Mouse (Mus musculus) kidney, postnatal 0 days (tissue): ENCODE results near the gene Ampd3. TPM values are rescaled to one million over a fixed set of nuclear protein-coding genes. Genes with fewer than 3 reads are reported as not detected.

ENCODE experiments used
- ATAC-seq: fragments of 200-750 bp; cut with Nextera tagmentation; replicated peaks from 2 replicates; pipeline ENCODE4 v1.8.0; 2017; ENCODE audit warnings: low read depth, moderate number of reproducible peaks, moderate TSS enrichment, moderate library complexity; ENCODE audit not compliant: low FRiP score
- DNase-seq: peaks from one replicate; pipeline ENCODE4 v3.0.0-alpha.2; 2016; ENCODE audit warnings: low spot score
- H3K27ac ChIP-seq: fragments of 300-500 bp; sonication (generic); 2 replicates; pipeline ENCODE4 v1.5.1; 2014; ENCODE audit warnings: mild to moderate bottlenecking
- H3K27me3 ChIP-seq: fragments of 300-500 bp; sonication (generic); 2 replicates; pipeline ENCODE4 v1.6.1; 2014; ENCODE audit warnings: low read length, mixed read lengths; ENCODE audit not compliant: insufficient read depth
- H3K36me3 ChIP-seq: fragments of 300-500 bp; sonication (generic); 2 replicates; pipeline ENCODE4 v1.6.1; 2014; ENCODE audit warnings: low read length, mixed read lengths; ENCODE audit not compliant: insufficient read depth
- H3K4me1 ChIP-seq: fragments of 300-500 bp; sonication (generic); replicated peaks from 2 replicates; pipeline ENCODE4 v1.6.1; 2014; ENCODE audit warnings: antibody characterized with exemption, low read length, mixed read lengths; ENCODE audit not compliant: insufficient read depth
- H3K4me2 ChIP-seq: fragments of 300-500 bp; sonication (generic); 2 replicates; pipeline ENCODE4 v1.6.1; 2014; ENCODE audit warnings: mild to moderate bottlenecking, low read length, moderate library complexity, mixed read lengths
- H3K4me3 ChIP-seq: fragments of 300-500 bp; sonication (generic); replicated peaks from 2 replicates; pipeline ENCODE4 v1.5.1; 2014; ENCODE audit warnings: low read depth, low read length
- H3K9ac ChIP-seq: fragments of 300-500 bp; sonication (generic); 2 replicates; pipeline ENCODE4 v1.6.1; 2014; ENCODE audit warnings: low read depth, low read length
- H3K9me3 ChIP-seq: fragments of 300-500 bp; sonication (generic); replicated peaks from 2 replicates; pipeline ENCODE4 v1.6.1; 2016; ENCODE audit warnings: low read length, inconsistent platforms, mixed read lengths
- CTCF ChIP-seq: IDR thresholded peaks from 2 replicates; pipeline ENCODE4 v1.5.1; 2016; ENCODE audit warnings: antibody characterized with exemption, low read depth, mild to moderate bottlenecking, moderate library complexity
- WGBS: fragments of 180-500 bp; shearing (Covaris S2); extraction: QIAGEN DNeasy Blood & Tissue Kit; methylation state at CpG from one replicate; pipeline ENCODE4 v1.1.7; 2014; 5-methylcytosine and 5-hydroxymethylcytosine counted together
- polyA plus RNA-seq: library from polyadenylated mRNA; unstranded; fragments of >200 nt; fragmentation: Nextera tagmentation; extraction: Ambion mirVana; gene quantifications from 2 replicates; pipeline ENCODE4 v1.2.1, GENCODE M21; 2015

The Ampd3 gene
- polyA plus RNA-seq, 1 experiment from 2014 or later: 12.7 TPM

DNA sequence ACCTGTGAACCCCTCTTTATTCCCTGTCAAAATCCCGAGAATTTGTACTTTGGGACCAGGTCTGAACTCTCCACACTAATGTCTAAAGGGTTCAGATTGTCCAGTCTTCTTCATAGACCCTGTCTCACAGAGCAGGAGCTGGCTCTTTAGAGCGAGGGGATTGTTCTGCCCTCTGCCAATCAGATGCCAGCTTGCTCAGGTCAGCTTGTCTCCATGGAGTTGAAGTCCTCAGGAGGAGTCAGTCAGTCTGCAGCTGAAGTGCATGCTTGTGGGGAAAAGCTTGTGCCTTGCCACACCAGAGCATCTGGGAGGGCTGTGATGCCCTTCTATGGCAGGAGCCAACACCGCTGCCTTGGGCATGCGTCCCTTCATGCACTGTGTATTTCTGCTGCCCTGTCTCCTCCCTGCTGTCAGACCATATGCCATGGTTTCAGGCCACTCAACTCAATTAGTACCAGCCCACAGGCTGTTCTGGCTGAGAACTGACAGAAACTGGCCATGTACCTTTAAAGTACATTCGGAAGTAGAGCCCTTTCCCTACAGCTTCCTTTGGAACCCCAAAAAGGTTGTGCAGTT lies 5.3 kb upstream of the Ampd3 start:
- TF ChIP-seq CTCF: no peak
- no peak overlapping the region for H3K27ac ChIP-seq
- no peak for DNase-seq

DNA sequence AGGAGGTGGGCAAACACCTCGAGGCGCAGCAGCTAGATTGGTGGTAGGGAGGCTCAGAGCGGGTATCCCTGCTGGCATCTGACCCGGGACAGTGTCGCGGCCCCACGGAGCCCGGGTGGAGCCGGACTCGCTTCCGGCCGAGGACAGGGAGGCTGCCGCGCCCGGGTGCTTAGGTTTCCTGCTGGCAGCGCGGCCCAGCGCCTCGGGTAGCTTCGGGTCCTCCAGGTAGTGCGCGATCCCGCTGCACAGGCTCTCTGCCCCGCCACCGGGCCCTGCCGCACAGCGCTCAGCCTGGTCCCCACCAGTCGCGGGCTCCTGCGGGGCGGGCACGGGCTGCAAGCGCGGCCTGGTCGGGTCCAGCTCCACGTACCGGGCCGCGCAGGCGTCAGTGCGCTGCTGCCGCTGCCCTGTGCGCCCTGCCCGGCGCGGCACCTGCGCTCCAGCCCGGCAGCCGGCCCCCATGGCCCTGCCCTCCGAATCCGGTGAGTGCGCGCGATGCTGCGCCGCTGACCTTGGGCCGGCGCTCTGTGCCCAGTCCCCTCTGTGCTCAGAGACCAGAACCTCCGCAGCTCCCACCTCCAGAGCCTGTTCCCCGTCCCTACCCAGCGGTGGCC lies 552 bp downstream of the Ampd3 start:
- 2% methylated on average over 51 of the region's 61 CpGs for WGBS
- H3K9ac ChIP-seq: peak overlapping the region; percentile 70
- peak overlapping the region; percentile 93 for H3K4me2 ChIP-seq
- no peak for TF ChIP-seq CTCF
- H3K36me3 ChIP-seq: no peaks in the 10 kb centered on the region
- peak; percentile 63 for ATAC-seq
- peaks cover 8% of the 10 kb centered on the region; the same call in 1 of the 2 replicates for H3K4me1 ChIP-seq
- H3K9me3 ChIP-seq: no peaks in the 10 kb centered on the region
- DNase-seq: no peak
- H3K4me3 ChIP-seq: peak overlapping the region; percentile 58
- H3K27ac ChIP-seq: peak overlapping the region; percentile 90
- no peaks in the 10 kb centered on the region for H3K27me3 ChIP-seq

More for the DNA sequence above, 5.3 kb upstream of the Ampd3 start:
- Histone ChIP-seq H3K4me2 (no peak overlapping the region), H3K27me3 (no peaks in the 10 kb centered on the region), H3K9me3 (no peaks in the 10 kb centered on the region), H3K36me3 (no peaks in the 10 kb centered on the region), H3K9ac (no peak overlapping the region), H3K4me1 (no peaks in the 10 kb centered on the region), H3K4me3 (no peak overlapping the region)
- WGBS: 82% methylated on average over 5 of the region's 5 CpGs
- ATAC-seq: no peak

DNA sequence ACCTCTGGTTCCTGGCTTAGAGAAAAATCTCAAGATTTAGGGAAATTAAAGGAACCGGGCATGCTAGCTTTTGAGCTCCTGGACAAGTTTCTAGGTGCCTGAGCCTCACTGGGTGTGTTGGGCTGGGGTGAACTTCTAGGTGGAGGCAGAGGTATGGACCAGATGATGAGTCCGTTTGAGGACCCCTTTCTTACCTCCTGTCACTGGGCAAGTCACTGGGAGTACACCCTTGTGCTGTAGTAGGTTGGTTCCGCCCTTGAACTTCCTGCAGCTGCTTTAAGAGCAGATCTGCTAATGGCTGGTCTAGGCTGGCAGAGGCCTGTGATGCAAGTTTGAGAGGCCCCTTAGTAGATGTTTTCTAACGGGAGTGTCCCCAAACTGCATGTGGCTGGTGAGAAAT lies 1.1 kb downstream of the Ampd3 start:
- Histone ChIP-seq H3K4me3 (peak overlapping the region; percentile 58), H3K4me2 (peak overlapping the region; percentile 93), H3K36me3 (no peaks in the 10 kb centered on the region), H3K27me3 (no peaks in the 10 kb centered on the region), H3K9me3 (no peaks in the 10 kb centered on the region), H3K27ac (peak overlapping the region; percentile 90), H3K9ac (peak overlapping the region; percentile 70), H3K4me1 (peaks cover 10% of the 10 kb centered on the region; the same call in 1 of the 2 replicates)
- 36% methylated on average over 4 of the region's 4 CpGs for whole genome bisulfite sequencing
- DNase-seq: no peak
- no peak for TF ChIP-seq CTCF
- ATAC-seq: no peak

DNA sequence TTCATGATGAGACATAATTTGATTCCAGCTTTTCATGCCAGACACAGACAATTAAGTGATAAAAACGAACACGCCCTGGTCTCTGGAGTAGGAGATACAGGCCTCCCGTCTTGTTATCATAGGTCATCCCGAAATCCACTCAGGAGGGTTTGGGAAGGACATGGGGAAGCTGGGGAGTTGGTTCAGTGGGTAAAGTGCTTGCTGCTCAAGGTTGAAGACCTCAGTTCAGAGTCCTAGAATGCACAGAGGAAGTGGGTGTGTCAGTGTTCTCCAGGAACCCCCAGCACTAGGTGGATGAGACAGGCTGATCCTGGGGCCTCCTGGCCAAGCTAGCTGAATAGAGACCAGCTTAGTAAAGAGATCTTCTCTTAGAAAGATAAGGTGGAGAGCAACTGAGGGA lies 2.9 kb downstream of the Ampd3 start:
- no peak for ATAC-seq
- Histone ChIP-seq H3K9ac (no peak overlapping the region), H3K4me3 (no peak overlapping the region), H3K9me3 (no peaks in the 10 kb centered on the region), H3K27me3 (no peaks in the 10 kb centered on the region), H3K27ac (no peak overlapping the region), H3K4me2 (no peak overlapping the region), H3K4me1 (peaks cover 13% of the 10 kb centered on the region; the same call in 1 of the 2 replicates), H3K36me3 (no peaks in the 10 kb centered on the region)
- DNase-seq: no peak
- no peak for TF ChIP-seq CTCF
- WGBS: 95% methylated on average over 4 of the region's 4 CpGs

DNA sequence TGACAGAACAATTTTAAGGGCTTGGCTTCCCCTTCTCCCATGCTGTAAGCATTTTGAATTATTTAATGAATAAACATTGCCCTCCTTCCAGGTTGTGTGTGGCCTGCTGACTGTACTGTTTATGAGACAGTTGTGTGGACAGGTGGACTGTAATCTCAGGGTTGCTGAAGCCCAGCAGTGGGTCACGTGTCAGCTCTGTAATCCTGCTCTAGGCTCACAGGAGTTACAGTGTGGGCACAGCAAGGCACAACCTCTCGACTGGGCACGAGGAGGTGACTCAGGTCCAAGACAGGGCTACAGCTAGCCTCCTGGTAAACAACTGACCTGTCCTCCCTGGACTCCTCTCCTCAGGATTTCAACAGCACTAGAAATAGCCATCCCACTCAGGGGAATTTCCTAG lies 4.3 kb downstream of the Ampd3 start:
- Histone ChIP-seq H3K27me3 (no peaks in the 10 kb centered on the region), H3K4me1 (peaks cover 13% of the 10 kb centered on the region; the same call in 1 of the 2 replicates), H3K4me3 (no peak overlapping the region), H3K27ac (peak overlapping the region; percentile 81), H3K9me3 (no peaks in the 10 kb centered on the region), H3K9ac (no peak overlapping the region), H3K4me2 (no peak overlapping the region), H3K36me3 (no peaks in the 10 kb centered on the region)
- 69% methylated on average over 3 of the region's 3 CpGs for WGBS
- DNase-seq (no peak), ATAC-seq (peak; percentile 46)
- no peak for TF ChIP-seq CTCF

DNA sequence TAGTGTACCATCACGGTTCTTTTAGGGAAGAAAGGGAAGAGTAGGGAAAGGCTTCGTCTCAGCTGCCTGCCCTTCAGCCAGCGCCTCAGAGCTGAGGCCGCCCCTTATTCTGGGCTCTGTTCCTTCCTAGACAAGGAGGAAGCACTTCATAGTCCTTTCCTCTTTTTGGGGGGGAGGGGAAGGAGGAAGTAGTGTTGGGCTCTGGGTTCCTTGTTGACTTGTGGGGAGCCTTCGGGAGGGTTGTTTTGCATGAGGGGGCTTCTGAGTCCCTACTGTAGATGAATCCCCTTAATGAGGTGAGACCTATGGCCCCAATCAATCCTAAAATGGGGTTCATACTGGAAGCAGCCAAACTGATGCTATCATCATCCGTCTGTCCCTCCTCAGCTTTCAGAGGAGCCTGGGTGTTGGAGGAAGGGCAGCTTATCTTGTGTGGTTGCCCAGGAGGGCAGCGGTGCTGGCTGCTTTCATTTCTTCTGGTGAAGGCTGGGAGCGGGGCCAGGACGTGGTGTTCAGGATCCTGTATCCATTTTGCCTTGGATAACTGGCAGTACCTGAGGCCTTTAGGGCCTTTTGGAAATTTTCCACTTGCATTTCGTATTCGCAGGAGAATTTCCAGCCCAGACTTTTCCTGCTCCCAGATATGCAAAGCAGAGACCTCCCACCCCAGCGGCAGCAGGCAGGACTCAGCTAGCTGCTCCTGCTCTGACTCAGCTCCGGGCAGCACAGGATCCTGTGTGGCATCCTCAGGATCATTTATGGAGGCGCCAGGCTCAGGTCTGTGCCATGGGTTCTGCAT lies 5.4 kb downstream of the Ampd3 start:
- DNase-seq (peak; percentile 74), ATAC-seq (0 out of 2 replicates have a peak, but pooled peaks have one; percentile 41)
- peak overlapping the region; percentile 13; the same call in 1 of the 2 replicates for H3K9ac ChIP-seq
- 28% methylated on average over 14 of the region's 14 CpGs for WGBS
- peak overlapping the region; percentile 19 for H3K4me2 ChIP-seq
- H3K4me3 ChIP-seq: no peak overlapping the region
- no peak for TF ChIP-seq CTCF
- H3K27ac ChIP-seq: peak overlapping the region; percentile 81
- peaks cover 13% of the 10 kb centered on the region; the same call in 1 of the 2 replicates for H3K4me1 ChIP-seq
- H3K9me3 ChIP-seq: no peaks in the 10 kb centered on the region
- no peaks in the 10 kb centered on the region for H3K36me3 ChIP-seq
- H3K27me3 ChIP-seq: no peaks in the 10 kb centered on the region
